Mouse (Mus musculus): Measurements from ENCODE around the gene Smarcc2.

DNA sequence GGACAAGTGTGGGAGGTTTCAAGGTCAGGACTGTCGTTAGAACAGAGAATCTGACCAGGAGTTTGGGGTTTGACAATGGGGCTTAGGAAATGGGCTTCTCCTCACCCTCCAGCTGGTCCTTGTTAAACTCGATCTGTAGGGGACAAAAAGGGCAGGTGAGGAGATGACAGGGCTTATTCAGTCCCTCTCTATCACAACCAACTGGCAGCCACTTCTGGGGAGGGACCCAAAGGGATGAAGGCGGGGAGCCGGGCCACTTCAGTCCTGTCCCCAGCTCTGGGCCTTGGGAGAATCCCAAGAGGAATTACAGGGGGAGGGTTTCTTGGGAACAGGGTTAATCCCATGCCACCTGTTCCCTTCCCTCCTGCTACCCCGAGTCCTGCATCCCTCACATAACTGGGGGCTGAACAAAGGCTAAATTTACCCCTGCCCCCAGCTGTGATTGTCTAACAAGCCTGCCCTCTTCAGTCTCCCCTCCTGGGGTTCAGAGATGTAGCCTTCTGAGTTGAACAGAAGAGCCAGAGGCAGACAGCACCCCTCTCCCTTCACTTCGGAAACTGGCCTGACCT lies 37.5 kb downstream of the Smarcc2 start:
- TF ChIP-seq POLR2AphosphoS5 (IDR thresholded peaks at IDR 0.05; ENCODE audit: insufficient replicate concordance, low read depth, low read length) = no peak
- TF ChIP-seq CTCF (IDR thresholded peaks at IDR 0.05; ENCODE audit: low read depth, low read length) = no peak
- TF ChIP-seq GATA1 (IDR thresholded peaks at IDR 0.05; ENCODE audit: borderline replicate concordance, low read length) = no peak
- TF ChIP-seq GATA2 (IDR thresholded peaks at IDR 0.05; ENCODE audit: borderline replicate concordance, low read depth, low read length) = no peak
